Mouse (Mus musculus) kidney, embryonic 14.5 days (tissue): Measurements from ENCODE around the gene Gm49380. TPM values are rescaled to one million over a fixed set of nuclear protein-coding genes. Genes with fewer than 3 reads are reported as not detected.
A peak's percentile ranks its signal among the peaks of the same experiment; 100 is the strongest.

Experiments used
- ATAC-seq: fragments of 200-750 bp; cut with Nextera tagmentation; 2 replicates; pipeline ENCODE4 v1.8.0; 2017; ENCODE audit warnings: moderate number of reproducible peaks, mild to moderate bottlenecking, moderate TSS enrichment, moderate library complexity; ENCODE audit not compliant: low FRiP score, low TSS enrichment
- H3K27ac ChIP-seq: fragments of 300-500 bp; sonication (generic); 2 replicates; pipeline ENCODE4 v1.5.1; 2014; ENCODE audit warnings: low read depth, mild to moderate bottlenecking, low read length, moderate library complexity, mixed read lengths
- H3K27me3 ChIP-seq: fragments of 300-500 bp; sonication (generic); 2 replicates; pipeline ENCODE4 v1.6.1; 2014; ENCODE audit warnings: mild to moderate bottlenecking, low read length; ENCODE audit not compliant: control insufficient read depth, insufficient read depth
- H3K36me3 ChIP-seq: fragments of 300-500 bp; sonication (generic); 2 replicates; pipeline ENCODE4 v1.6.1; 2014; ENCODE audit warnings: low read length, mixed read lengths; ENCODE audit not compliant: control insufficient read depth, insufficient read depth
- H3K4me1 ChIP-seq: fragments of 300-500 bp; sonication (generic); 2 replicates; pipeline ENCODE4 v1.6.1; 2014; ENCODE audit warnings: low read length, mixed read lengths; ENCODE audit not compliant: control insufficient read depth, insufficient read depth
- H3K4me2 ChIP-seq: fragments of 300-500 bp; sonication (generic); replicated peaks from 2 replicates; pipeline ENCODE4 v1.6.1; 2014; ENCODE audit warnings: low read depth, mild to moderate bottlenecking, low read length
- H3K4me3 ChIP-seq: fragments of 300-500 bp; sonication (generic); 2 replicates; pipeline ENCODE4 v1.5.1; 2014; ENCODE audit warnings: mild to moderate bottlenecking, low read length
- H3K9ac ChIP-seq: fragments of 300-500 bp; sonication (generic); 2 replicates; pipeline ENCODE4 v1.6.1; 2014; ENCODE audit warnings: low read depth, mild to moderate bottlenecking, low read length, moderate library complexity
- H3K9me3 ChIP-seq: fragments of 300-500 bp; sonication (generic); 2 replicates; pipeline ENCODE4 v1.6.1; 2016; ENCODE audit warnings: low read length; ENCODE audit not compliant: control insufficient read depth
- WGBS: fragments of 180-500 bp; shearing (Covaris S2); extraction: QIAGEN DNeasy Blood & Tissue Kit; methylation state at CpG from one replicate; pipeline ENCODE4 v1.1.7; 2014; 5-methylcytosine and 5-hydroxymethylcytosine counted together
- polyA plus RNA-seq: library from polyadenylated mRNA; unstranded; fragments of >200 nt; fragmentation: Nextera tagmentation; extraction: Ambion mirVana; gene quantifications from 2 replicates; pipeline ENCODE4 v1.2.1, GENCODE M21; 2014

Gene Gm49380
- polyA plus RNA-seq, 1 experiment from 2014 or later: 0.14 TPM

DNA sequence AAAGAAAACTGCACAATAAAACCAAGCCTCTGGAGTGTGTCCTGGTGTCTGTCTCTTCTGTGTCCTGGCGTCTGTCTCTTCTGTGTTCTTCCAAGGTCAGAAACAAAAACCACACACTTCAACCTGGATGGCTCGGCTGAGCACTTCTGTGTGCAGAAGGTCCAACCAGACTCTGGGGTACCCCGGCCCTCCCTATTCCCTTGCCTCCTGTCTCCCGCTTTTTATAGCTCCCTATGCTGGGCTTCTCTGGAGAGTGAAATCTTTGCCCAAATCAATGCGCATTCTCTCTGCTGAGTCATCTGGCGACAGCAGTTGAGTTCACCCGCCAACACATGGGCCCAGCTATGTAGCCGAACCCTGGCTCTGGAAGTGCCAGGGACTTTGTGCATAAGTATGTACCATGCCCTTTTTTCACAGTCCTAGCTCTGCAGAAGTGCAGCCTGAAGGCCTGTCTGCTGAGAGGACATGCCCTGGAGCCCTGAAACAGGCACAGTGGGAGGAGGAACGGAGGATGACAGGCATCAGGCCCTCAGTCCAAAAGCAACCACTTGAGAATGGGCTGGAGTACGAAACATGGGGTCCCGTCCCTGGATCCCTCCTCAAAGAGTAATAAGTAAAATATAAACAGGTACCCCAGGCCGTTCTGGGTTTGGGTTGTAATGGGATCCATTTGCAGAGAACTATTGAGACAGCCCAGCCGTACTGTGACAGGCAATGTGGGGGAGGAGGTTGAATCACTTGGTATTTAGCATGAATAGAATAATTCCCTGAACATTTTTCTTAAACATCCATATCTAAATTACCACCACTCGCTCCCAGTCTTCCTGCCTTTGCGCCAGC, 64.5 kb downstream of the Gm49380 start:
- Histone ChIP-seq H3K27me3 (peaks cover 16% of the 10 kb centered on the region), H3K36me3 (no peaks in the 10 kb centered on the region), H3K4me3 (no peak overlapping the region), H3K27ac (no peak overlapping the region), H3K9ac (no peak overlapping the region), H3K9me3 (no peaks in the 10 kb centered on the region), H3K4me2 (no peak overlapping the region), H3K4me1 (0 out of 2 replicates have a peak, but pooled peaks cover 5% of the 10 kb centered on the region)
- 68% methylated on average over 15 of the region's 15 CpGs for WGBS
- no peak for ATAC-seq

DNA sequence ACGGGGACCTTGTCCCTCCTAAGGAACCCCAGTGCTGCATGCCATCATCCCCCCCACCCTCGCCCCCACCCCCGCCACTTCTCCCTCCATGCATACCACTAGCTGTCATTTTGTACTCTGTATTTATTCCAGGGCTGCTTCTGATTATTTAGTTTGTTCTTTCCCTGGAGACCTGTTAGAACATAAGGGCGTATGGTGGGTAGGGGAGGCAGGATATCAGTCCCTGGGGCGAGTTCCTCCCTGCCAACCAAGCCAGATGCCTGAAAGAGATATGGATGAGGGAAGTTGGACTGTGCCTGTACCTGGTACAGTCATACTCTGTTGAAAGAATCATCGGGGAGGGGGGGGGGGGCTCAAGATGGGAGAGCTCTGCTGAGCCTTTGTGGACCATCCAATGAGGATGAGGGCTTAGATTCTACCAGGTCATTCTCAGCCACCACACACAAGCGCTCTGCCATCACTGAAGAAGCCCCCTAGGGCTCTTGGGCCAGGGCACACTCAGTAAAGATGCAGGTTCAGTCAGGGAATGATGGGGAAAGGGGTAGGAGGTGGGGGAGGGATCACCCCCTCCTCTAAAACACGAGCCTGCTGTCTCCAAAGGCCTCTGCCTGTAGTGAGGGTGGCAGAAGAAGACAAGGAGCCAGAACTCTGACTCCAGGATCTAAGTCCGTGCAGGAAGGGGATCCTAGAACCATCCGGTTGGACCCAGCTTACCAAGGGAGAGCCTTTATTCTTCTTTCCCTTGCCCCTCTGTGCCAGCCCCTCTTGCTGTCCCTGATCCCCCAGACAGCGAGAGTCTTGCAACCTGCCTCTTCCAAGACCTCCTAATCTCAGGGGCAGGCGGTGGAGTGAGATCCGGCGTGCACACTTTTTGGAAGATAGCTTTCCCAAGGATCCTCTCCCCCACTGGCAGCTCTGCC, 65.5 kb downstream of the Gm49380 start:
- no peaks in the 10 kb centered on the region for H3K9me3 ChIP-seq
- peaks cover 23% of the 10 kb centered on the region for H3K27me3 ChIP-seq
- 77% methylated on average over 14 of the region's 14 CpGs for WGBS
- H3K36me3 ChIP-seq: no peaks in the 10 kb centered on the region
- H3K9ac ChIP-seq: no peak overlapping the region
- H3K4me2 ChIP-seq: no peak overlapping the region
- ATAC-seq: no peak
- no peak overlapping the region for H3K27ac ChIP-seq
- 0 out of 2 replicates have a peak, but pooled peaks cover 10% of the 10 kb centered on the region for H3K4me1 ChIP-seq
- H3K4me3 ChIP-seq: no peak overlapping the region

DNA sequence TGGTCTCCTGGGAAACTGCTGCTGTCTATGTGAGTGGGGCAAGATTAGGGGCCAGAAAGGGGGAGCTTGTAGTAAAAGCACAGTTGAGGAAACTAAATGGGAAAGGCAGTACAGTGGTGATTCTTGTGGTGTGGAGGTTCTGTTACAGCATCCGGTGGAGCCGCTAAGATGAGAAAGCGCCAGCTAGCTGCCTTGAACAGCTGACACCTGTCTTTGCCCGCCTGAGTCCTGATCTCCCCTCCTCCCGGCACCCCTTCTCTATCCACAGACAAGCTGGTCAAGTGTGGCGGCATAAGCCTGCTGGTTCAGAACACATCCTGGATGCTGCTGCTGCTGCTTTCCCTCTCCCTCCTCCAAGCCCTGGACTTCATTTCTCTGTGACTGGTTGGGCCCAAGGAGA, 66.2 kb downstream of the Gm49380 start:
- Histone ChIP-seq H3K27me3 (peaks cover 23% of the 10 kb centered on the region), H3K27ac (no peak overlapping the region), H3K4me2 (no peak overlapping the region), H3K4me3 (no peak overlapping the region), H3K9me3 (no peaks in the 10 kb centered on the region), H3K9ac (no peak overlapping the region), H3K36me3 (no peaks in the 10 kb centered on the region), H3K4me1 (0 out of 2 replicates have a peak, but pooled peaks cover 10% of the 10 kb centered on the region)
- 38% methylated on average over 6 of the region's 6 CpGs for WGBS
- ATAC-seq: no peak

DNA sequence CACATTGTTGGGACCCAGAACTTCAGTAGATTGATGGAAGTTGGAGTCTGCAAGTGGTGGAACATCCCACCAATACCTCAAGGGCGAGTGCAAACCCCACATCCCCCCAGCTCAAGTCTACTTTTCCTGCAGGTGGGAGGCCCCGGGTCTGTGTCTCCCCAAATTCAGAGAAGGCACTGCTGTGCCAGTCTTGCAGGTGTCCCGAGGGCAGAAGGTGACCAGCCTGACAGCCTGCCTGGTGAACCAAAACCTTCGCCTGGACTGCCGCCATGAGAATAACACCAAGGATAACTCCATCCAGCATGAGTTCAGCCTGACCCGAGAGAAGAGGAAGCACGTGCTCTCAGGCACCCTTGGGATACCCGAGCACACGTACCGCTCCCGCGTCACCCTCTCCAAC, 66.9 kb downstream of the Gm49380 start:
- H3K4me2 ChIP-seq: no peak overlapping the region
- no peak overlapping the region for H3K9ac ChIP-seq
- no peaks in the 10 kb centered on the region for H3K36me3 ChIP-seq
- H3K4me3 ChIP-seq: no peak overlapping the region
- no peak overlapping the region for H3K27ac ChIP-seq
- no peaks in the 10 kb centered on the region for H3K9me3 ChIP-seq
- 88% methylated on average over 12 of the region's 12 CpGs for WGBS
- 0 out of 2 replicates have a peak, but pooled peaks cover 10% of the 10 kb centered on the region for H3K4me1 ChIP-seq
- ATAC-seq: no peak
- peaks cover 23% of the 10 kb centered on the region for H3K27me3 ChIP-seq

DNA sequence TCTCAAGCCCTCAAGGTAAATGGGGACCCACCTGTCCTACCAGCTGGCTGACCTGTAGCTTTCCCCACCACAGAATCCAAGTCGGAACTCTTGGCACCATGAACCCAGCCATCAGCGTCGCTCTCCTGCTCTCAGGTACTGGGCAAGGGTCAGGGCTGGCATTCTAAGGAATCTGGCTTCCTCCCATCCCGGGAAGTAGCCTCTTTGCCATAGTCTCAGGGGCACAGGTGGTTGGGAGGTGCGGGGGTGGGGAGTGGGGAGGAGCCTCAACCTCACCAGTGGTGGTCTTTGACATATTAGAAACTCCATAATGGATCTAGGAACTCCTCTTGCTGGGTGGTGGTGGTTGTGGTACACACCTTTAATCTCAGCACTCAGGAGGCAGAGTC, 67.4 kb downstream of the Gm49380 start:
- no peak overlapping the region for H3K4me3 ChIP-seq
- H3K9ac ChIP-seq: no peak overlapping the region
- WGBS: 85% methylated on average over 5 of the region's 5 CpGs
- H3K9me3 ChIP-seq: no peaks in the 10 kb centered on the region
- H3K4me1 ChIP-seq: 0 out of 2 replicates have a peak, but pooled peaks cover 10% of the 10 kb centered on the region
- no peaks in the 10 kb centered on the region for H3K36me3 ChIP-seq
- no peak overlapping the region for H3K4me2 ChIP-seq
- H3K27ac ChIP-seq: no peak overlapping the region
- no peak for ATAC-seq
- peaks cover 23% of the 10 kb centered on the region for H3K27me3 ChIP-seq

DNA sequence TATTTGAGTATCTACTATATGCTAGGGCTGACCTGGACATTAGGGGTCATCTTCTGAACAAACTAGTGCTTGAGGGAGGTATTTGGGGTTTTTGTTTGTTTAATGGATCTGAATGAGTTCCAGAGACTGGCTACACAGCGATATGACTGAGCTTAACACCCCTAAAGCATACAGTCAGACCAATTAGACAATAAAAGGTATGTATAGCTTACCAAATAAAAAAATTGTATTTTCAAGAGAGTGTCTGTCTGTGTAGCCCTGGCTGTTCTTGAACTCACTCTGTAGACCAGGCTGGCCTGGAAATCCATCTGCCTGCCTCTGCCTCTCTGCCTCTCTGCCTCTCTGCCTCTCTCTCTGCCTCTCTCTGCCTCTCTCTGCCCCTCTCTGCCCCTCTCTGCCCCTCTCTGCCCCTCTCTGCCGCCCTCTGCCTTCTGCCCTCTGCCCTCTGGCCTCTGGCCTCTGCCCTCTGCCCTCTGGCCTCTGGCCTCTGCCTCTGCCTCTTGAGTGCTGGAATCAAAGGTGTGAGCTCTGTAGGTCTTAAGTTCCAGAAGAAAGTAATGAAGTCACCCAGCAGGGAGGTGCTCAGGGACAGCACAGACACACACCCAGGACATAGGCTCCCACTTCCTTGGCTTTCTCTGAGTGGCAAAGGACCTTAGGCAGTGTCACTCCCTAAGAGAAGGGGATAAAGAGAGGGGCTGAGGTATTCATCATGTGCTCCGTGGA, 68.0 kb downstream of the Gm49380 start:
- Histone ChIP-seq H3K9ac (no peak overlapping the region), H3K27ac (no peak overlapping the region), H3K4me3 (no peak overlapping the region), H3K9me3 (no peaks in the 10 kb centered on the region), H3K4me1 (0 out of 2 replicates have a peak, but pooled peaks cover 10% of the 10 kb centered on the region), H3K4me2 (no peak overlapping the region), H3K36me3 (no peaks in the 10 kb centered on the region), H3K27me3 (peaks cover 23% of the 10 kb centered on the region)
- WGBS: 67% methylated on average over 3 of the region's 3 CpGs
- no peak for ATAC-seq

DNA sequence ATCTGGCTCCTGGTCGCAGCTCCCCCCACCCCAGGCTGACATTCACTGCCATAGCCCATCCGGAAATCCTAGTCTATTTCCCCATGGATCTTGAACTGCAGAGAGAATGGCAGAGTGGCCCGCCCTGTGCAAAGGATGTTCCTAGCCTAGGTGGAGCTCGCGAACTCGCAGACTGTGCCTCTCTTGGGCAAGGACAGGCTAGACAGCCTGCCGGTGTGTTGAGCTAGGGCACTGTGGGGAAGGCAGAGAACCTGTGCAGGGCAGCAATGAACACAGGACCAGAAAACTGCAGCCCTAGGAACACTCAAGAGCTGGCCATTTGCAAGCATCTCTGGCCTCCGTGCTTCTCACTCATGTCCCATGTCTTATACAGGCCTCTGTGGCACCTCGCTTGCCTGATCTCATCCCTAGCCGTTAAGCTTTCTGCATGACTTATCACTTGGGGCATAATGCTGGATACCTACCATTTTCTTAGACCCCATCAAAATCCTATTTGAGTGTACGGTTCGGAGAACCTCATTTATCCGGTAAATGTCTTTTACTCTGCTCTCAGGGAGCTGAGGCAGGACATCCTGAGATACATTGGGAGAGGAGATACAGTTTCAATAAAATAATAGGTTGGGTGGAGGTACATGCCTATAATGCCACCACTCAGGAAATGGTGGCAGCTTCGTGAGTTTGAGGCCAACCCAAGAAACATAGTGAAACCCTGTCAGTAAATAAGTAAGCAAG, 68.7 kb downstream of the Gm49380 start:
- Histone ChIP-seq H3K27me3 (peaks cover 23% of the 10 kb centered on the region), H3K4me2 (peak overlapping the region; percentile 61), H3K4me3 (peak overlapping the region; percentile 46), H3K27ac (no peak overlapping the region), H3K4me1 (0 out of 2 replicates have a peak, but pooled peaks cover 10% of the 10 kb centered on the region), H3K9me3 (no peaks in the 10 kb centered on the region), H3K36me3 (no peaks in the 10 kb centered on the region), H3K9ac (no peak overlapping the region)
- 40% methylated on average over 14 of the region's 14 CpGs for WGBS
- no peak for ATAC-seq
